Mouse (Mus musculus) embryonic facial prominence, embryonic 12.5 days (tissue): ENCODE measurements around the gene Mtmr3. TPM values are rescaled to one million over a fixed set of nuclear protein-coding genes. Genes with fewer than 3 reads are reported as not detected.
"Not testable (repeated sequence)": the region's sequence is repeated elsewhere in the genome, so short reads cannot be mapped to it uniquely, and the experiment has no call there.

Experiments used
- ATAC-seq: fragments of 200-750 bp; cut with Nextera tagmentation; 2 replicates; pipeline ENCODE4 v1.8.0; 2017; ENCODE audit not compliant: insufficient number of reproducible peaks, insufficient read depth, low FRiP score, low TSS enrichment
- H3K27ac ChIP-seq: fragments of 300-500 bp; sonication (generic); 2 replicates; pipeline ENCODE4 v1.5.1; 2016; ENCODE audit warnings: mild to moderate bottlenecking
- H3K27me3 ChIP-seq: fragments of 300-500 bp; sonication (generic); 2 replicates; pipeline ENCODE4 v1.6.1; 2016; ENCODE audit warnings: mild to moderate bottlenecking, moderate library complexity
- H3K36me3 ChIP-seq: fragments of 300-500 bp; sonication (generic); 2 replicates; pipeline ENCODE4 v1.6.1; 2016; ENCODE audit warnings: mild to moderate bottlenecking
- H3K4me1 ChIP-seq: fragments of 300-500 bp; sonication (generic); 2 replicates; pipeline ENCODE4 v1.6.1; 2016
- H3K4me2 ChIP-seq: fragments of 300-500 bp; sonication (generic); replicated peaks from 2 replicates; pipeline ENCODE4 v1.6.1; 2016; ENCODE audit warnings: mild to moderate bottlenecking, moderate library complexity
- H3K4me3 ChIP-seq: fragments of 300-500 bp; sonication (generic); 2 replicates; pipeline ENCODE4 v1.5.1; 2016; ENCODE audit warnings: mild to moderate bottlenecking
- H3K9ac ChIP-seq: fragments of 300-500 bp; sonication (generic); 2 replicates; pipeline ENCODE4 v1.6.1; 2016; ENCODE audit warnings: mild to moderate bottlenecking, moderate library complexity
- H3K9me3 ChIP-seq: fragments of 300-500 bp; sonication (generic); 2 replicates; pipeline ENCODE4 v1.6.1; 2016; ENCODE audit warnings: mild to moderate bottlenecking, moderate library complexity
- WGBS: fragments of 180-500 bp; shearing (Covaris S2); methylation state at CpG from one replicate; pipeline ENCODE4 v1.1.7; 2016; 5-methylcytosine and 5-hydroxymethylcytosine counted together
- polyA plus RNA-seq: library from polyadenylated mRNA; unstranded; fragments of >200 nt; fragmentation: Nextera tagmentation; extraction: Ambion mirVana; gene quantifications from 2 replicates; pipeline ENCODE4 v1.2.1, GENCODE M21; 2016

The Mtmr3 gene
- polyA plus RNA-seq, 1 experiment from 2014 or later, result 37.9 TPM

DNA sequence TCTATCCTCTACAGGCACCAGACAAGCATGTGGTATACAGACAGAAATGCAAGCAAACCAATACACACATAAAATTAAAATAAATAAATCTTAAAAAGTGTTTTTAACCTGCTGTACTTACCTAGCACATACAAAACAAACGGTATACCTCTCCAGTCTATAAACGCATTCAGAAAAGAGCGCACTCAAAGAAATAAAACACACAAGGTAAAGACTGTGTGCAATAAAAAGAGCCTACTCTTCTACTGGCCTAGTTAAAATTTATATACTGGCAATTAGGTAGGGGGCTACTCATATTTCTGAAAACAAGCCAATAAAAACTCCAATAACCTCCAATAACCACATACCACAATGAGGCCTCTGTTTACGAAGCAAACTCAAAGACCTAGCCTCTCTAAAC, 47.1 kb downstream of the Mtmr3 start:
- no peak overlapping the region for H3K4me3 ChIP-seq

GRCm38 (mm10) chr11:4545976-4546375, 48.7 kb downstream of the Mtmr3 start:
- no peaks in the 10 kb centered on the region for H3K27me3 ChIP-seq
- no peak overlapping the region for H3K4me2 ChIP-seq
- WGBS, result 80% methylated on average over 3 of the region's 3 CpGs
- H3K36me3 ChIP-seq, result no peaks in the 10 kb centered on the region
- no peak overlapping the region for H3K27ac ChIP-seq
- no peak for ATAC-seq
- H3K4me1 ChIP-seq, result 0 out of 2 replicates have a peak, but pooled peaks cover 7% of the 10 kb centered on the region
- H3K9ac ChIP-seq, result no peak overlapping the region
- no peak overlapping the region for H3K4me3 ChIP-seq
- H3K9me3 ChIP-seq, result no peaks in the 10 kb centered on the region

More for the DNA sequence above, 47.1 kb downstream of the Mtmr3 start:
- 0 out of 2 replicates have a peak, but pooled peaks cover 4% of the 10 kb centered on the region for H3K4me1 ChIP-seq
- no peaks in the 10 kb centered on the region for H3K9me3 ChIP-seq
- no peak for ATAC-seq
- H3K9ac ChIP-seq, result no peak overlapping the region
- no peak overlapping the region for H3K4me2 ChIP-seq
- no peaks in the 10 kb centered on the region for H3K27me3 ChIP-seq
- no peaks in the 10 kb centered on the region for H3K36me3 ChIP-seq
- no peak overlapping the region for H3K27ac ChIP-seq
- WGBS, result 86% methylated on average over 4 of the region's 4 CpGs

- Histone ChIP-seq H3K4me2 (no peak overlapping the region), H3K9ac (no peak overlapping the region), H3K4me1 (0 out of 2 replicates have a peak, but pooled peaks cover 7% of the 10 kb centered on the region), H3K9me3 (no peaks in the 10 kb centered on the region), H3K36me3 (no peaks in the 10 kb centered on the region), H3K27me3 (no peaks in the 10 kb centered on the region), H3K4me3 (no peak overlapping the region), H3K27ac (no peak overlapping the region)
- WGBS, result 56% methylated on average over 4 of the region's 4 CpGs
- ATAC-seq, result no peak
Observed at GRCm38 (mm10) chr11:4545401-4545800, 49.3 kb downstream of the Mtmr3 start.

DNA sequence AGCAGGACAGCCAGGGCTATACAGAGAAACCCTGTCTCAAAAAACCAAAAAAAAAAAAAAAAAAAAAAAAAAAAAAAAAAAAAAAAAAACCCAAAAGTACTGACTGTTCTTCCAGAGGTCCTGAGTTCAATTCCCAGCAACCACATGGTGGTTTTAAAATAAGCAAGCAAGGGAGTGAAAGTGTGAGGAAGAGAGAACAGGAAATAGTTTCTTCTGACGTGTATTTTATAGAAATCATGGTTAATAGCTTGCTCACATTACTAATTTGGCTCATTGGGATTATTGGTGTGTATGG, 50.1 kb downstream of the Mtmr3 start:
- H3K4me3 ChIP-seq, H3K4me2 ChIP-seq, ATAC-seq, H3K9ac ChIP-seq, H3K27ac ChIP-seq, H3K9me3 ChIP-seq, H3K36me3 ChIP-seq, H3K4me1 ChIP-seq, H3K27me3 ChIP-seq: not testable (repeated sequence)
- WGBS, result 84% methylated on average over 1 of the region's 1 CpGs

GRCm38 (mm10) chr11:4543746-4544626, 50.7 kb downstream of the Mtmr3 start:
- 78% methylated on average over 7 of the region's 7 CpGs for WGBS
- H3K27ac ChIP-seq, result no peak overlapping the region
- H3K9me3 ChIP-seq, result no peaks in the 10 kb centered on the region
- H3K4me1 ChIP-seq, result 0 out of 2 replicates have a peak, but pooled peaks cover 7% of the 10 kb centered on the region
- no peak for ATAC-seq
- H3K27me3 ChIP-seq, result no peaks in the 10 kb centered on the region
- no peaks in the 10 kb centered on the region for H3K36me3 ChIP-seq
- no peak overlapping the region for H3K4me3 ChIP-seq
- H3K9ac ChIP-seq, result no peak overlapping the region
- H3K4me2 ChIP-seq, result no peak overlapping the region

DNA sequence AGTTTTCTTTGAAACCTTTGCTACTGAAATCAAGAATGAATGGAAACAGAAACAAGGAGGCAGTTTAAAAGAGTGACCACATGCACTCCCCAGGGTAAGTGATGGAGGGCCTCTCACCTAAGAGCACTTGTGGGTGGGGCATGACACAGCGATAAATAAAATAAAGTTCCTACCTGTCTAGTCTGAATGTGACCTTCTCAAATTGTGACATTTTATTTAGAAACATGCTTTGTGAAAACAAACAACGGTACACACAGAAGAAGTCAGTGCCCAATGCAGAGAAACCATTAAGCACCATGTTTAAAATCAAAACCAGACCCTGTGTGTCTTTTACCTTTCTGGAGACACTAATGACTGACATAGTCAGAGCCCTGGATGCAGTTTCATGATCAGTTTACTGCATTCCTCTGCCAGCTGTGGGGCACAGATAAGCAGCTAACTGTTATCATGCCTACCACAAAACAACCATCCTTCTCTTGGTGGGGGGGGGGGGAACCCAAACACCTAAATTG, 51.6 kb downstream of the Mtmr3 start:
- H3K4me2 ChIP-seq, result no peak overlapping the region
- H3K27me3 ChIP-seq, result no peaks in the 10 kb centered on the region
- no peaks in the 10 kb centered on the region for H3K9me3 ChIP-seq
- no peaks in the 10 kb centered on the region for H3K36me3 ChIP-seq
- no peak overlapping the region for H3K4me3 ChIP-seq
- no peak for ATAC-seq
- H3K27ac ChIP-seq, result no peak overlapping the region
- WGBS, result 72% methylated on average over 2 of the region's 2 CpGs
- 0 out of 2 replicates have a peak, but pooled peaks cover 7% of the 10 kb centered on the region for H3K4me1 ChIP-seq
- H3K9ac ChIP-seq, result no peak overlapping the region

DNA sequence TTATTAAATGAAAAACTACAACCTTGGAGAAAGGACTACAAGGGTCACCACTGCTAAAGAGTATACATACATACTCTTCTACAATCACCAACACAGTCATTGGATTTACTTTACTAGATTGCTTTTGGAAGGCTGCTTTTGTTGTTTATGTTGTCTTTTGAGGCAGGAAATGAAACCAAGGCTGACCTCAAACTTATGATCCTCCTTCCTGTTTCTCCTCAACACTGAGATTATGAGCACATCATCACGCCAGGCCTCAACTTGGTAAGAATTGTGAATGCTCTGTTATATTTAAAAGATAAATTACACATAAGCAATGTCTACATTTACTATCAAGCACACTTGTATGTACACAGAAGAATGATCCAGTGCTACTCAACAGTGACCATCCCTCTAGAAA, 58.0 kb downstream of the Mtmr3 start:
- Histone ChIP-seq H3K4me3 (no peak overlapping the region), H3K9me3 (no peaks in the 10 kb centered on the region), H3K27ac (no peak overlapping the region), H3K4me2 (no peak overlapping the region), H3K4me1 (no peaks in the 10 kb centered on the region), H3K36me3 (no peaks in the 10 kb centered on the region; the same call in 1 of the 2 replicates), H3K9ac (no peak overlapping the region), H3K27me3 (no peaks in the 10 kb centered on the region)
- no peak for ATAC-seq
- 83% methylated on average over 1 of the region's 1 CpGs for WGBS

- Histone ChIP-seq H3K4me2 (no peak overlapping the region), H3K27me3 (no peaks in the 10 kb centered on the region), H3K9ac (no peak overlapping the region), H3K4me3 (no peak overlapping the region), H3K27ac (no peak overlapping the region), H3K36me3 (peaks cover 43% of the 10 kb centered on the region), H3K9me3 (no peaks in the 10 kb centered on the region), H3K4me1 (no peaks in the 10 kb centered on the region)
- 95% methylated on average over 3 of the region's 3 CpGs for WGBS
- ATAC-seq, result no peak
Observed at GRCm38 (mm10) chr11:4527132-4527531, 67.5 kb downstream of the Mtmr3 start.

DNA sequence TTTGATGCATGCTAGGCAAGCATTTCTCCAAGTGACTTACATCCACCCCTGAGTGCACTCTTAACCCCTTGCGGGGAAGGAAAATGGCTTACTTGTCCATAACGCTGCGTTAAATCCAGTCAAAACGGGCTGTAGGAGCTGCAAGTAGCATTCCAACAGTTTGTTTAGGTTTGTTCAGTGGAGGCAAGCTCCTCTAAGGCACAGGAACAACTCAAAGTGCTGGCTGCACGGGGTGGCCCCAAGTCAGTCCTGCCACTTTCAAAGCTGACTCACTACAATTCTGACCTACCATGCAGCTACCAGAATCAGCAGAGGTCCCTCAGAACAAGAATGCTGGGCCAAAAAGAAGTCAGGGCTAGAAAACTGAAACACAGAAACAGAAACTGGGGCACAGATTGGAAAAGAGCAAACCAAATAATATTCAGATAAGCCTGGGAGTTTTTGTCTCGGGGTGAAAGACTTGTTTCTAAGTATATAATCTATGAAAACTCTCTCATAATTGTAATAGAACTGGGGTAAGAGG, 72.5 kb downstream of the Mtmr3 start:
- no peak for ATAC-seq
- WGBS, result 87% methylated on average over 6 of the region's 6 CpGs
- no peak overlapping the region for H3K4me3 ChIP-seq
- H3K9me3 ChIP-seq, result no peaks in the 10 kb centered on the region
- no peak overlapping the region for H3K4me2 ChIP-seq
- no peak overlapping the region for H3K27ac ChIP-seq
- H3K4me1 ChIP-seq, result no peaks in the 10 kb centered on the region
- H3K36me3 ChIP-seq, result peaks cover 37% of the 10 kb centered on the region; the same call in 1 of the 2 replicates
- no peaks in the 10 kb centered on the region for H3K27me3 ChIP-seq
- H3K9ac ChIP-seq, result no peak overlapping the region

- Histone ChIP-seq H3K27ac (no peak overlapping the region), H3K36me3 (peaks cover 29% of the 10 kb centered on the region; the same call in 1 of the 2 replicates), H3K9ac (no peak overlapping the region)
Observed at GRCm38 (mm10) chr11:4518981-4519380, 75.7 kb downstream of the Mtmr3 start.

GRCm38 (mm10) chr11:4507421-4507820, 87.2 kb downstream of the Mtmr3 start:
- WGBS, result 83% methylated on average over 2 of the region's 2 CpGs
- ATAC-seq, result no peak
- H3K27ac ChIP-seq, result no peak overlapping the region

More at GRCm38 (mm10) chr11:4518981-4519380, 75.7 kb downstream of the Mtmr3 start:
- no peak overlapping the region for H3K4me3 ChIP-seq
- H3K4me1 ChIP-seq, result no peaks in the 10 kb centered on the region
- 81% methylated on average over 7 of the region's 7 CpGs for WGBS
- no peak overlapping the region for H3K4me2 ChIP-seq
- no peaks in the 10 kb centered on the region for H3K27me3 ChIP-seq
- no peaks in the 10 kb centered on the region for H3K9me3 ChIP-seq
- no peak for ATAC-seq

DNA sequence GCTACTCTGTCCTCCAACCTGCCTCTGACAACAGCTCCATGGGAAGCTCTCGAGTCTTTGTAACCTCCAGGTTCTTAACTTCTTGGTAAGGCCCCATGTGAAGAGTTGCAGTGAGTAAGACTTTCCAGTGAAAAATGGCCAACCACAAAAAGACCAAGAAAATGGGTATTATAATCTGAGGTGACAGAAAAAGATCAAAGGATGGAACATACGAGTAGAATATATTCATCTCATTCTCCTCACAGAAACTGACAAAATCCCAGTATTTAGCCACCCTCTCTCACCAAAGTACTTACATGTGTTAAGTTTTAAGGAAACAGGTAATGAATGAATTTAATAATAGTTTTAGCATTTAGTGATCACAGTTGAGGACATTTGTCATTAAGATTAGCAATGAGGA, 88.2 kb downstream of the Mtmr3 start:
- H3K27me3 ChIP-seq, result no peaks in the 10 kb centered on the region
- no peak overlapping the region for H3K4me2 ChIP-seq
- peaks cover 41% of the 10 kb centered on the region for H3K36me3 ChIP-seq
- no peaks in the 10 kb centered on the region for H3K4me1 ChIP-seq
- ATAC-seq, result no peak
- no peaks in the 10 kb centered on the region for H3K9me3 ChIP-seq
- H3K27ac ChIP-seq, result no peak overlapping the region
- 88% methylated on average over 2 of the region's 2 CpGs for WGBS
- H3K4me3 ChIP-seq, result no peak overlapping the region
- no peak overlapping the region for H3K9ac ChIP-seq

More at GRCm38 (mm10) chr11:4507421-4507820, 87.2 kb downstream of the Mtmr3 start:
- H3K36me3 ChIP-seq, result peaks cover 41% of the 10 kb centered on the region
- H3K4me1 ChIP-seq, result no peaks in the 10 kb centered on the region
- H3K4me3 ChIP-seq, result no peak overlapping the region
- H3K9ac ChIP-seq, result no peak overlapping the region
- no peaks in the 10 kb centered on the region for H3K9me3 ChIP-seq
- no peak overlapping the region for H3K4me2 ChIP-seq
- H3K27me3 ChIP-seq, result no peaks in the 10 kb centered on the region
